Mouse (Mus musculus) heart, embryonic 14.5 days (tissue): ENCODE measurements around the gene Ifit1bl1. TPM values are rescaled to one million over a fixed set of nuclear protein-coding genes. Genes with fewer than 3 reads are reported as not detected.

Source experiments
- polyA plus RNA-seq: library from polyadenylated mRNA; unstranded; fragments of >200 nt; fragmentation: Nextera tagmentation; extraction: Ambion mirVana; gene quantifications from 2 replicates; pipeline ENCODE4 v1.2.1, GENCODE M21; 2014

Gene Ifit1bl1
- polyA plus RNA-seq, 1 experiment from 2014 or later, result 2.3 TPM

Other genes with a start within 250 kb of the Ifit1bl1 start
- gene Ch25h, start 126.8 kb downstream of the Ifit1bl1 start, polyA plus RNA-seq, result 4.1 and 4.2 TPM in 2 replicates
- gene Lipa, start 74.5 kb downstream of the Ifit1bl1 start, polyA plus RNA-seq, result 37.0 and 37.9 TPM in 2 replicates
- gene Ifit2, start 51.3 kb downstream of the Ifit1bl1 start, polyA plus RNA-seq, result 9.0 and 10.7 TPM in 2 replicates
- gene Ifit3, start 18.4 kb downstream of the Ifit1bl1 start, polyA plus RNA-seq, result 1.2 and 1.7 TPM in 2 replicates
- 0.30 and 0.54 TPM in 2 replicates for gene Ifit3b, start 6.0 kb upstream of the Ifit1bl1 start, polyA plus RNA-seq
- gene Ifit1bl2, start 38.8 kb upstream of the Ifit1bl1 start, polyA plus RNA-seq, result 1.0 and 1.1 TPM in 2 replicates
- 0.43 and 1.1 TPM in 2 replicates for gene Ifit1, start 38.9 kb upstream of the Ifit1bl1 start, polyA plus RNA-seq
- 19.7 and 20.2 TPM in 2 replicates for gene Slc16a12, start 145.3 kb upstream of the Ifit1bl1 start, polyA plus RNA-seq